Mouse (Mus musculus): ENCODE measurements around the gene Ifi213.
"Not testable (repeated sequence)": the region's sequence is repeated elsewhere in the genome, so short reads cannot be mapped to it uniquely, and the experiment has no call there.

Ifi213 gene

GRCm38 (mm10) chr1:173598838-173599494, at the start of gene Ifi213:
Gene Ifi213, minus strand, starts transcription at chr1:173599274.
- DNase-seq (ENCODE audit: low spot score): not testable (repeated sequence)

- no peak for DNase-seq (ENCODE audit: low spot score)
Measured at GRCm38 (mm10) chr1:173645393-173645792, 46.3 kb upstream of the Ifi213 start.

- DNase-seq (ENCODE audit: low spot score): no peak
Measured at GRCm38 (mm10) chr1:173633969-173634645, 35.0 kb upstream of the Ifi213 start.

GRCm38 (mm10) chr1:173630622-173631021, 31.5 kb upstream of the Ifi213 start, which contains the start of gene Ifi209:
Gene Ifi209, plus strand, starts transcription at chr1:173630917.
- DNase-seq (ENCODE audit: low spot score): not testable (repeated sequence)

- DNase-seq (ENCODE audit: low spot score): no peak
Measured at GRCm38 (mm10) chr1:173626686-173627085, 27.6 kb upstream of the Ifi213 start.

- no peak for DNase-seq (ENCODE audit: low spot score)
Measured at GRCm38 (mm10) chr1:173624052-173624451, 25.0 kb upstream of the Ifi213 start.

- DNase-seq (ENCODE audit: low spot score): peak; percentile 85
Measured at GRCm38 (mm10) chr1:173622216-173622615, 23.1 kb upstream of the Ifi213 start.

- not testable (repeated sequence) for DNase-seq (ENCODE audit: low spot score)
Measured at GRCm38 (mm10) chr1:173610291-173610690, 11.2 kb upstream of the Ifi213 start.

GRCm38 (mm10) chr1:173589698-173590097, 9.4 kb downstream of the Ifi213 start:
- not testable (repeated sequence) for DNase-seq (ENCODE audit: low spot score)

- no peak for DNase-seq (ENCODE audit: low spot score)
Measured at GRCm38 (mm10) chr1:173579921-173580585, 19.0 kb downstream of the Ifi213 start.

- no peak for DNase-seq (ENCODE audit: low spot score)
Measured at GRCm38 (mm10) chr1:173579079-173579478, 20.0 kb downstream of the Ifi213 start.

- peak; percentile 89 for DNase-seq (ENCODE audit: low spot score)
Measured at GRCm38 (mm10) chr1:173550491-173551050, 48.5 kb downstream of the Ifi213 start.

GRCm38 (mm10) chr1:173548798-173549197, 50.3 kb downstream of the Ifi213 start:
- not testable (repeated sequence) for DNase-seq (ENCODE audit: low spot score)

GRCm38 (mm10) chr1:173535791-173536190, 63.3 kb downstream of the Ifi213 start, which contains the start of gene Ifi214:
Gene Ifi214, minus strand, starts transcription at chr1:173535957.
- not testable (repeated sequence) for DNase-seq (ENCODE audit: low spot score)

GRCm38 (mm10) chr1:173521452-173521851, 77.6 kb downstream of the Ifi213 start:
- no peak for DNase-seq (ENCODE audit: low spot score)
